Mouse (Mus musculus) embryonic fibroblast, embryonic 13.5 days (primary cell): ENCODE measurements around the gene Asic1.

ENCODE experiments used
- CTCF ChIP-seq: IDR thresholded peaks from 2 replicates; pipeline ENCODE4 v1.5.1; 2011; ENCODE audit warnings: mild to moderate bottlenecking, control low read depth, low read length, moderate library complexity, borderline replicate concordance; ENCODE audit not compliant: insufficient read depth
- POLR2A ChIP-seq: IDR thresholded peaks from 2 replicates; pipeline ENCODE4 v1.6.1; 2011; ENCODE audit warnings: low read depth, mild to moderate bottlenecking, control low read depth, low read length, moderate library complexity

- TF ChIP-seq CTCF (no peak), POLR2A (no peak)
These were observed 48.4 kb downstream of the Asic1 start for GRCm38 (mm10) chr15:99718461-99719021.
